Mouse (Mus musculus) T-cell, adult 2 months (primary cell): ENCODE measurements around the gene Pdgfra.
A peak's percentile ranks its signal among the peaks of the same experiment; 100 is the strongest.

Experiments
- DNase-seq: peaks from one replicate; pipeline ENCODE4 v3.0.0; 2022; ENCODE audit warnings: low spot score

Gene Pdgfra

GRCm38 (mm10) chr5:75155741-75156553 is 3.9 kb downstream of the Pdgfra start:
- DNase-seq: peak; percentile 50

- DNase-seq: peak; percentile 6
Measured at GRCm38 (mm10) chr5:75156554-75157036, 4.5 kb downstream of the Pdgfra start.

GRCm38 (mm10) chr5:75157038-75157437 is 4.9 kb downstream of the Pdgfra start:
- peak; percentile 61 for DNase-seq

- DNase-seq: no peak
Measured at GRCm38 (mm10) chr5:75160530-75161170, 8.6 kb downstream of the Pdgfra start.

- no peak for DNase-seq
Measured at GRCm38 (mm10) chr5:75161586-75161985, 9.5 kb downstream of the Pdgfra start.

- DNase-seq: no peak
Measured at GRCm38 (mm10) chr5:75163289-75163951, 11.3 kb downstream of the Pdgfra start.

GRCm38 (mm10) chr5:75164688-75165087 is 12.6 kb downstream of the Pdgfra start:
- DNase-seq: no peak

GRCm38 (mm10) chr5:75169837-75170236 is 17.7 kb downstream of the Pdgfra start:
- DNase-seq: no peak

GRCm38 (mm10) chr5:75171859-75172258 is 19.8 kb downstream of the Pdgfra start:
- DNase-seq: no peak

- DNase-seq: no peak
Measured at GRCm38 (mm10) chr5:75179249-75179648, 27.2 kb downstream of the Pdgfra start.

- no peak for DNase-seq
Measured at GRCm38 (mm10) chr5:75179726-75180290, 27.7 kb downstream of the Pdgfra start.

GRCm38 (mm10) chr5:75183653-75184052 is 31.6 kb downstream of the Pdgfra start:
- no peak for DNase-seq

GRCm38 (mm10) chr5:75184112-75184511 is 32.0 kb downstream of the Pdgfra start:
- DNase-seq: no peak

GRCm38 (mm10) chr5:75184693-75185235 is 32.7 kb downstream of the Pdgfra start:
- DNase-seq: no peak

- DNase-seq: no peak
Measured at GRCm38 (mm10) chr5:75185584-75185983, 33.5 kb downstream of the Pdgfra start.

GRCm38 (mm10) chr5:75189319-75189987 is 37.4 kb downstream of the Pdgfra start:
- DNase-seq: no peak

- no peak for DNase-seq
Measured at GRCm38 (mm10) chr5:75193107-75193506, 41.0 kb downstream of the Pdgfra start.

- DNase-seq: no peak
Measured at GRCm38 (mm10) chr5:75198413-75198812, 46.3 kb downstream of the Pdgfra start.

GRCm38 (mm10) chr5:75199698-75200365 is 47.7 kb downstream of the Pdgfra start:
- no peak for DNase-seq

GRCm38 (mm10) chr5:75200366-75200724 is 48.3 kb downstream of the Pdgfra start:
- DNase-seq: no peak

- no peak for DNase-seq
Measured at GRCm38 (mm10) chr5:75207905-75208304, 55.8 kb downstream of the Pdgfra start.
